Mouse (Mus musculus) frontal cortex, postnatal 14 days (tissue): ENCODE results near the gene Rab12.

Experiments used
- DNase-seq, 2 experiments: peaks; one replicate each; pipeline ENCODE4 v3.0.0; 2022; ENCODE audit warnings: low spot score in 2 of 2

Rab12 gene

DNA sequence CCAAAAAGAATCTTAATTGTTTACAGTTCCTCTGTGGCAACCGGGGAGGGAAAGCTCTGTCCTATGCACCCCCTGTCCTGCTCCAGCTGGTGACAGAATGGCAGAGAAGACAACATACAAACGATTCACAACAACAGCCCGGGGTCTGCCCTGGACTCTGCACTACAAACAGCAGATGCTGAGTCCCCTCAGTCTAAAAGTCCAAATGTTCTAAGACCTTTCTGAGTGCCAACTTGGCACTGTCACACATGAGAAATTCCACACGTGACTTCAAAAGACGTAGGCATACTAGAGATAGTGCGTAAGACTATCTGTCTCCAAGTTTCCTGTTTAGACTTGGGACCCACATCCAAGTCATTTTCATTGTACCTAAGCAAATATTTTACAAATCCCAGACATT is 16.7 kb downstream of the Rab12 start:
- no peak for DNase-seq

DNA sequence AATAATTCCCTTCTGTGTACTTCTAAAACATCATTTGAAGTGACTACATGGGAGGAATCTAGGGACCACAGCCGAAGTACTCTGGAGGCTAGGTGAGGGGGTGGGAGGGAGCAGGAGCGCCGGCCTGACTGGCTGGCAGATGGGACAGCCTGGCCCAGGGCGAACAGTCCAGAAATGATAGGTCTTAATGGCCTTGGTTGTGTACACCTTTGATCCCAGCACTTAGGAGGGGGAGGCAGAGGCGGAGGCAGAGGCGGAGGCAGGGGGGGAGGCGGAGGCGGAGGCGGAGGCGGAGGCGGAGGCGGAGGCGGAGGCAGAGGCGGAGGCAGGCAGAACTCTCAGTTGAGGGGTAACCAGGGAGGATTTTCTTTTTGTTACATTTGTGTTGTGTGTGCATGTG is 20.9 kb downstream of the Rab12 start:
- no peak for DNase-seq

DNA sequence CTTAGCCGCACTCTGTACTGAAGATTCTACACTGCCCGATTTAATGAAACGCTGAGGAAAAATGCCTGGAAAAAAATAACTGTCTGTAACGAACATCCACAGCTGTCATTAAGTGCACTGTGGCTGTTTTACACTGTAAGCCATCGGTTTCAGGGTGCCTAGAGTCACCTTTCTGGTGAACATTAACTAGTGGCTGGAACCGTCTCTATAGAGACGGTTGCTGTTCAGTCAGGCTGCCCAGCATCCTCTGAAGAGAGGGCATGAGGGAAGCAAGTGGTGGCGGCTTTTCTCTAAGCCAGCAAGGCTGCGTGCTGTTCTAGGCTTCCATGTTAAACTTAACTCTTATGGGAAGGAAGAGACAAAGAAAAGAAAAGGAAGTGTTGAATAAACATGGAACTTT is 22.9 kb downstream of the Rab12 start:
- DNase-seq = no peak

DNA sequence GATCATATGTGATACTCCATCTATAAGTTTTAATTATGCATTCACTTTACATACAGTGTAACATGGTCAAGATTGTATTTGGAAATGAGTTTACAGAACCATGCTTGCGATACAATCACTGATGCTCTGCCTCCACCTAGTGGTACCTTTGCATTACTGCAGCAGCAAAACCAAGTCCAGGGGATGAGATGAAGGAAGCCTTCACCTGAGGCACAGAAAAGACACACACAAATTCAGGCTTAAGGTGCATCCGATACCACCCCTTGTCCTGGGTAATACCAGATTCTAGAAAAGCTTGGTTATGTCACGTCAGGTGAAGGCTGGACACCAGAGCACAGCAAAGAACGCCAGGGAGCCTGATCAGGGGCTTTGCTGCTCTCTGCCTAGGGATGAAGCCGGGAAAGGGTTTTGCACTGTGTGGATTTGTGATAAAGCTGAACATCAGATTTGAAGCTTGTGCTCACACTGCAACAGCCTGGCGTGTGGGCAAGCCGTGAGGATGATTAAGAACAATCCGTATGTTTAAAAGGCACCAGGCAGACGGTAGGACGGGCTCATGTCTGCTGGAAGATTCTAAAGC is 29.4 kb downstream of the Rab12 start:
- peak; percentile 47 to 71 for DNase-seq

DNA sequence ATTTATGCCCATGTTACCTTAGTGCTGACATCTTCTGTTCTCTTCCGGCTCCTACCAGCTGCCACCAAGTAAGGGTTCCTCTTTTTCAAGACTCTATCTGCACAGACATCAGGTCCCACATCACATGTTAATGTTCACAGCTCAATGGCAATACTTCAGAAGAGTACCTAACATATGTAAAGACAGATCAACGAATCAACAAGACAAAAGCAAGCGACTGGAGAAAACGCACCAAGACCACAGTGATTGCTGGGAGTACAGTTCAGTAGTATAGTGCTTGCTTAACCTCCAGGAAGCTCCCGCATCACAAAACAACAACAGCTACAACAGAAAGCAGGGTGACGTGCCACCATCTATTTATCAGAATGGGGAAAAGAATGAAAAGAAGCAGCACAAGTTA is 33.0 kb downstream of the Rab12 start:
- DNase-seq = no peak

DNA sequence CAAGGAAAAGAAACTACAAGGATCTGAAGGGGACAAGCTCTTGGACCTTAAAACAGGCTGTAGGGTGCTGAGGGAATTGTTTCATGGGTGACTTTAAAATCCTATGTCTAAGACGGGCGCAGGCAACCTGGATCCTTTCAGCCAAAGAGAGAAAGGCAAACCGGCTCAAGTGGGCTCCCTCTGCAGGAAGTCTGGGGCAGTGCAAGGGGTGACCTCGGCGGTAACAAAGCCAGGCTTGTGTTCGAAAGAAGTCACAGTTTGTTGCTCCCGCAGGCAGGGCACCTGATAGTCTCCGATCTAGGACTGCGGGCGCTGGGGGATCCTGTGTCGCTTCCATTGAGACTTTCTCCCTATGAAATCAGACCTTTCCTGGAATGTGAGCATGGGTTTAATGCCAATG is 33.8 kb downstream of the Rab12 start:
- DNase-seq = peak; percentile 43 to 81

DNA sequence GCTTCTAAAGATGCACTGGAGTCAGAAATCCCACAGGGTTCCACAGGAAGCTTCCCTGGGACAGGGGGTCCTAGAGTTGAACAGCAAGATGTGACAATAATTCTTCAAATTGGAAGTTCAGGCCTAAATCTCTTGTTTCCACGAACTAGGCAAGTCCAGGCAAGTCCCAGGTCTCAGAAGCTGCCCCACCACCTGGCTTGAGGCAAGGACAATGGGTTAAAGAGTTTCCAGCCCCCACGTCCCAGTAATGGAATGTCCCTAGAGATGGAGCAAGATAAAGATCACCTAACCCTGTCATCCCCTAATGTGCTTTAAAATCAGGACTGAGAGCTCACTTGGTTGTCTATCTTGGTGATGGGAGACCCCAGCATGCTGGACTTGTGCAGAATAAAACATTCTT is 34.6 kb downstream of the Rab12 start:
- DNase-seq = no peak

DNA sequence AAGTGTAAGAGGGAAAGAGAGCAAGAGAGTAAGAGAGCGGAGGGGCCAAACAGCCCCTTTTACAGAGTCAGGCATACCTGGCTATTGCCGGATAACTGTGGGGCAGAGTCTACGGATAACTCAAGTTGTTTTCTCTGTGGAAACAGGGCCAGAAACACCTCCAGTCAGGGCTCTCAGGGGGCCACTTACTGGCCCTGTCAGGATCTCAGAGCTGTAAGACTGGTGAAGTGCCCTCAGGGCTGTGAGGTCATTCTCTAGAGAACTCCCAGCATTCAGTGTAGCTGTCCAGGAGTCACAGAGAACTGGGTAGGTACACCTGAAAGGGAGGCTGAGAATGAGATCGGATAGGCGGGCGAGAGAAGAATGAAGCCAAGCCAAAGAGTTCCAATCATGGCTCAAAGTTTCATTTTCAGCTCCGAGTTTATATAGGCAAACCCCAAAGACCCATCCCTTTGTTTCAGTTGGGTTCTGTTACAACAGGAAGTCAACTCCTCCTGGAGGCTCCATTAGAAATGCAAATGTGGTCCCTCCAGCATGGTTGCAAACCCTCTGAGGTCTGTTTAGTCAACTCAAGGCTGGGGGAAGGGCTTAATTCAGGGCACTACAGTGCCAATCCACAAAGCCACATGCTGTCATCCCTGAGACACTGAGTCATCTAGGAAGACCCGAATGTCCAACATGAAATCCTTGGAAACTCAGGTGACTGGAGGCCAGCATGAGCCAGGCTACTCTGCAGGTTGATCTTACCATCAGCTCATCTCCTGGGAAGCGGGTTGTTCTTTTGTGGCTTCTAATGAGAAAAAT is 35.7 kb downstream of the Rab12 start:
- DNase-seq = no peak

DNA sequence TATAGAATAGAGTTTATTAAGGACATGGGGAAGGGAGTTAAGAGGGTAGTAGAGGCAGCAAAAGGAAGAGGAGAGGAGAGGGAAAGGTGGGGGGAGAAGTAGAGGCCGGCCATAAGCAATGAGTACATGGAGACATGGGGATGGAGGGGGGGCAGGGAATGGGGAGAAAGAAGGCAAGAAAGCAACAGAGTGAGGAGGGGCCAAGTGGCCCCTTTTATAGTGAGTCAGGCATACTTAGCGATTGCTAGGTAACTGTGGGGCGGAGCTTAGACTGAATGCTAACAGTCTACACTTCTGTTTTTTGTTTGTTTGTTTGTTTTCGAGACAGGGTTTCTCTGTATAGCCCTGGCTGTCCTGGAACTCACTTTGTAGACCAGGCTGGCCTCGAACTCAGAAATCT is 38.2 kb downstream of the Rab12 start:
- DNase-seq = no peak

DNA sequence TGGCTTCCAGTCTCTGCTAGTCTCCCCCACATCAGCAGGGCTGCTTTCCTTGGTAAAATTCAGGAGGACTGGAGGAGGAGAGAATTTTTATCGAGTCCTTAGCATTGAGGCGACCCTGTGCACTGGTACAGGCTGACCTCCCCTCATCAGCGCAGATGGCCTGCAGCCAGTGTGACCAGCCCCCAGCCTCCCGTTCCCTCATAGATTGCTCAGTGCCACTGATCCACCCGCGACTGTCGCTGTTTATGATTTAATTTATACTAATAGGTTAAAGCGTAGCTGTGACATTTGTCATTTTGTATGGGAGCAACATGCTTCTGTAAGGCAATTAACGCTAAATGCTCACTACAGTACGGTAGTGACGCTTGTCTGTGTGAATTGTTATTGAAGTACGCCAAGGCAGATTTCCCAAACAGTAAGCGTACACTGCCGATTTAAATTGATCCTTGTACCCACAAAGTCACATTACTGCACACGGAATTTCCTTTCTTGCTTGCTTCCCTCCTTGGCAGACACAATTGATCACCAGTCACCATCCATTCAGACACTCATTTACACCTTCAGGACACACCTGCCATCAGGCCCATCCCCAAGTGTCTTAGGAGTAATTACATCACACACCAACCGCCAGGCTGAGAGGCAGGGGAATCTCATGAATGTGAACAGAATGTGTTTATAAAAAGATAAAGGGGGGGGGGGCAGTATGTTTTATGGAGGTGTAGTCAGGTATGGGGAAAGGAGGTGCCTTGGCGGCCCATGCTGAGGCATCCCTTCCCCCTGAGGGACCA is 38.8 kb downstream of the Rab12 start:
- DNase-seq = no peak

DNA sequence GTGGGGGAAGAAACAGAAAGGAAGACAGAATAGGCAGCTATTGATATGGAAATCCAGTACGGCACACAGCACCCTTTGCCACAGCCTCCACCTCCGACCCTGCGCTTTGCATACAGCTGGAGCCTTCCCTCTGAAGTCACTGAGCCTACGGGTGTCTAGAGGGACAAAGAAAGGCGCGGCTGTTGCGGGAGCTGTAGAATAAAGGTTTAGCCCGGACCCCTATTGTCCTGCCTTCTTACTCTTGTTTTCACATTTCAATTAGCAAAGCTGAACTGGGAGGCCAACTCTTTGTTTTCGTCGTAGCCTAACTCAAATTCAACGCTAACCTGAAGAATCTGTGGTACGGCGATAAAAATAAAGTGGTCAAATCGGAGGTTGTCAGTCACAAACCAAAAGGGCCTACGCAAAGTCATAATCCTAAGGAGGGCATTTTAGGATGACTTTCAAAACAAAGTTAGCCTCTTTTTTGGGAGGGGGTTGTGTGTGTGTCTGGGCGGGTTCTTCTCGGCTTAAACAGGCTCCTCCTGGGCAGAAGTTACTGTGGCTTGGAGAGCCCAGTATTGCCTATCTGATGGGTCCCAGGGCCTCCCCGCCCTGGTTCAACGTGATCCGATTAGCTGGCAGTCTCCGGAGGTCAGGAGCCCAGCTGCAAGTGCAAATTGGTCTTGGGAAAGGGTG is 39.6 kb downstream of the Rab12 start:
- DNase-seq = no peak

DNA sequence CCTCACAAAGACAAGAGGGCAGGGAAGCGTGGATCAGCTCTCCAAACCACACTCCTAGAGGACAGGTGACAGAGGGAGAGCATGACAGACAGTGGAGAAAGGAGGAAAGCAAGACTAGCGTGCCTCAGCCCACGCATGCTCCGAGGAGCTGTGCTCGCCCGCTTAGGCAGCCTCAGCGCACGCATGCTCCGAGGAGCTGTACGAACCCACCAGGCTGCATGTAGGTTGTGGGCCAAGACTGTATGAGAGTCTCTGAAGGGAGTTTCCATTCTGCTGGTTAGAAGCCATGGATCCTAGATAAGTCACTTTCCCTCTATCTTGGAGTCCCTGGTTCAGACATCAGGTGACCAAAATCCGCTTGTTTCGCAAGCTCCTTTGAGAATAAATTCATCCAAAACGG is 40.2 kb downstream of the Rab12 start:
- DNase-seq = peak; percentile 43 to 46

DNA sequence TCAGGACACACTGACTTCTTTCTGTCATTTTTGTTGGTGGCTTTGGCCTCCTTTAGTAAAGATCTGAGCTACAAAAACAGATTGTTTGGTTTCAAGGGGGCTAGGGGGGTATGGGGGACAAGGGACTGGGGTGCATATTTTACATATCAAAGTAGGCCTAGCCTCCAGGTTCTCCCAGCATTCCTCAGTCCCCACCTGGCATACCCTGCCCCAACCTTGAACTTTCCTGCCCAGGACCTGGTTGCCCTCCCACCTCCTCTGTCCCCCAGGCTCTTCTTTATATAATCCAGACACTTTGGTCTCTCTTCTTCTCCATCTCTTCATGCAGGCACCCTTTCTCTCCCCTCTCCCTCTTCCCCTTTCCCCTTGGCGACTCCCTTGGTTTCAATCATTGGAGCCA is 46.3 kb downstream of the Rab12 start:
- DNase-seq = no peak

DNA sequence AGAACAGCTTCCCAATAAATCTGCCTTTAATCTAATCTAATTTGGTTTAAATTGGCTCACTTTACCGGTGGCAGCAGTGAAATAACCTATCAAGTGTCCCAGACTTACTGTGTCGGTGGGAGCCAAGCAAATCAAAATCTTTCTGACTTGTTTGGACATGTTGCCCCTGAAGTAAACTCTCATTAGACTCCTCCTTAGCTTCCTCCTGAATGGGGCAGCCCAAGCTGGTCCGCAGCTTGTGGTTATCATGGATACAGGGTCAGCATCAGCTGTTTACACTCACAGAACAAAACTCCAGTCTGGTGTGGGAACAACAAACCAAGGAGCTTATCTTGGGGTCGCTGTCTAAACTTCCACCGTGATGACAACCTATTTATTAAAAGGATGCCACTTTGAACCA is 47.8 kb downstream of the Rab12 start:
- DNase-seq = no peak

DNA sequence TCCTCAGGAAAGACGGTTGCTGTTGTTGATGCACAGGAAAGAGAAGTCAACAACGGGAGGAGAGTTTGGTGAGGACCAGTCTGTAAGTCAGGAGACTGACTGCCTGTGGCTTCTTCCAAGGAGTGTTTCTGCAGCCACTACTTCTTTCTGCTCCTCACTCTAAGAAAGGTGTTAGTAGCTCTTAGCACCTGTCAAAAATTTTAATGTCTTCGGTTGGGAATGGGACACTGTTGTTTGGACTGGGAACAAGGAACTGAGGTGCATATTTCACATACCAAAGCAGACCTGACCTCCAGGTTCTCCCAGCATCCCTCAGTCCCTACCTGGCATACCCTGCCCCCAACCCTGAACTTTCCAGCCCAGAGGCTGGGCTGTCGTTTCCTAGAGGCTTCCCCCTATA is 48.3 kb downstream of the Rab12 start:
- DNase-seq = no peak

DNA sequence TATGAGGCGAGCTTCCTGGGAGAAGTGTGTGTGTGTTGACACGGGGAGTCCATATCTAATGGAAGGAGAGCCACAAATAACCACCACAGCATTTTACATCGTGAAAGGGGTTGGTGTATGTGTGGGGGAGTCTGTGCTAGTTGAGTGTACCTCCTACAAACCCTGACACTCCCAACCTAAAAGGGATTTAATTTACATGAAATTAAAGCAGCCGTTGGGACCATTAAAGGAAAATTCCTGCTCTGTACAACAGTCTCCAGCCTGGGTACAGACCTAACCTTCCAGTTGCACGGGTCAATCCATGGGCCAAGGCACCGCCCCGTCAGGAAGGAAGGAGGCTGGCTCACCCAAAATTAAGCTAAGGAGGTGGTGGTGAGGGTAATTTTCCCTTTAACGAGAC is 49.5 kb downstream of the Rab12 start:
- DNase-seq = no peak

DNA sequence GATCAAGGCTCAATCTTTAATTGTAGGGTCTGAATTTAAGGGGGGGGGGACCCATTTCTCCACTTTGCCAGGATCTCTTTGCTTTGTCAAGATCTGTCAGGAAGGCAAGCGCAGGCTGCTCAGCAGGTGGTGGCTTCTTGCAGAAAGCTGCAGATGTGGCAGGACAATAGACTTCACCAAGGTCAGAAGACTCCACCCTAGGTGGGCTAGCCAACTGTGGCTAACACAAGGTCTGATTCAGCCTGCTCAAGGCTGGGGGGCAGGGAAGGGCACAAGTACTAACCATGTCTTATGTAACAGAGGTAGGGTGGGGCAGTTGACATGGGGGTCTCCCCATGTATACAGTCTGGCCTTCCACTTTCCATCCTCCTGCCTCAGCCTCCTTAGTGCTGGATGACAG is 62.3 kb downstream of the Rab12 start:
- DNase-seq = no peak

DNA sequence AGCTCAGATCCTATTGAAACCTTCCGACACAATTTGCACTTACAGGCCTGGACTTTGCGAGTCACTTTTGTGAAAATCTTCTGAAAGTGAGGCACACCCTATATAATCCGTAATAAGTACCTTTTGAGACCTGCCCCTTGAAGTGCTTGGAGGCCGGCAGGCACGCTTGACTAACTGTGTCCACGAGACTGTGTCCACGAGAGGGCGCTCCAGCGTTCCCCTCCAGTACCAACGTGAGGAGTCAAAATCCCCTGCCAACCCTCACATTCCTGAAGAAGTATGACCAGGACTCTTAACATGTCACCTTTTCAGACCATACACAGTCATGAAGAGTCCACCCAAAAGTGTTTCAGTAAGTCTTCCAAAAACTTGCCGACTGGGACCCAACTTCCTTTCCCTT is 68.4 kb downstream of the Rab12 start:
- peak; percentile 70 to 89 for DNase-seq

DNA sequence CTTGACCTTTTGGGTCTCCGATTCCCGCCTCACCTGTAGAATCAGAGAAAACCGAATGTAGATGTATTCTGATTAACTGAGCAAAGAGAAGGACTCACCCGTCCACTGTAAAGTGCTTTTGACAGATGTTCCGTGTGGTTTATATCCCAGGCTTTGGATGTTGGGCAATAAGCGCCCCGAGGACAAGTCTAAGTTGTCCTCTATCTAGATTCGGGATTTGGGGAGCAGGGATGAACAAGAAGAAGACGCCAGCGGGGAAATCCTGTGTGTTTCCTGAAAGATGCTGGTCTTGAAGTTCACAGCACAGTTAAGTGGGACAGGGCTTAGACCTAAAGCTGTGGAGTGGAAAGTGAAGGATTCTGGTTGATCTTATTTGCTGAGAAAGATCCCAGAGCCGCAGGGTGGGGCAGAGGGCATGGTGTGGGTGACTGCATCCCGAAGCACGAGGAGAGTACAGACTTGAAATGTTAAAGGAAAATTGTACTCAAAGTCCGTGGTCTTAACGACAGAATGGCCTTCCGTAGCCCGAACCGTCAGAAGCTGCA is 68.9 kb downstream of the Rab12 start:
- no peak for DNase-seq

DNA sequence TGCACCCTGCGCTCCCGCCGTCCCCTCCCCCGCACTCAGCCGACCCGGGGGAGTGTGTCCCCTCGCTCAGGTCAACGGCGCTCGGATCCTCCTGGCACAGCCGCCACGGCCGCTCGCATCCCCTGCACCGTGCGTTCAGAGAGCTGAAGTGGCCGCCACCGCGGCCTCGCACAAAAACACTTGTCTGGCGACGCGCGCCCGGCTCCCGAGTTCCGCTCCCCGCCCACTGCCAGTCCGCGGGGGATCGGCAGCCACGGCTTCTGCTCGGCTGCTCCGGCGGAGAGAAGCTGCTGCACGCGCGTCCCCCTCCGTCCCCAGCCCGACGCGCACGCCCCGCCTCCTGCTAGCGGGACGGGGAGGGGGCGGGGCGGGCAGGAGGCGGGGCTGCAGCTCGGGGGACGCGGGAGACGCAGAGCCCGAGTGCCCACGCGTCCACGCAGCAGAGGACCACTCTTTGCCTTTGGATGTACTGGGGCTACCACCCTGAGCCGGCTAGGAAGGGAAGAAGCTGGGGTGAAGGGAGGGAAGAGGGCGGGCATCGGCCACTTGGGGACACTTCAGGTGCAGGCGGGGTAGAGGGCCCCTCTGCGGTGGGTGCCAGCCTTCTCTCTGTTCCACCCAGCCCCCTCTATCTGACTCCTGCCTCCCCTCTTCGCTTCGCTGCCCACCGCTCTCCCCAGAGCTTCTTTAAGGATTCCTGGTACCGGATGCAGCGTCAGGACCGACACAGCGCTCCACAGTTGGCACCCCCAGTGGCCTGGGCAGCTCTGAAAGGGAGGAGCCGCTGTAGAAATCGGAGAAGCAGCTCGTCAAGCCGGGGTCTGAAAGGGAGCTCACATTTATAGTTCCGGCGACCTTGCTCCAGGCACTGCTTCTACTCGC is 69.8 kb downstream of the Rab12 start, which contains the start of gene Mtcl1:
Gene Mtcl1 (minus strand): TSS at position 291 of the 882 bp plus-strand sequence.
- peak; percentile 72 to 82 for DNase-seq
